Mouse (Mus musculus) R1 (cell line): ENCODE measurements around the gene Amn.

ENCODE experiments used
- DNase-seq: peaks from one replicate; pipeline ENCODE4 v3.0.0-alpha.2; 2018; ENCODE audit warnings: low read depth, low spot score

The Amn gene

GRCm38 (mm10) chr12:111270629-111271277 lies at the start of gene Amn:
Gene Amn (plus strand): TSS chr12:111271095.
- DNase-seq, result no peak

DNA sequence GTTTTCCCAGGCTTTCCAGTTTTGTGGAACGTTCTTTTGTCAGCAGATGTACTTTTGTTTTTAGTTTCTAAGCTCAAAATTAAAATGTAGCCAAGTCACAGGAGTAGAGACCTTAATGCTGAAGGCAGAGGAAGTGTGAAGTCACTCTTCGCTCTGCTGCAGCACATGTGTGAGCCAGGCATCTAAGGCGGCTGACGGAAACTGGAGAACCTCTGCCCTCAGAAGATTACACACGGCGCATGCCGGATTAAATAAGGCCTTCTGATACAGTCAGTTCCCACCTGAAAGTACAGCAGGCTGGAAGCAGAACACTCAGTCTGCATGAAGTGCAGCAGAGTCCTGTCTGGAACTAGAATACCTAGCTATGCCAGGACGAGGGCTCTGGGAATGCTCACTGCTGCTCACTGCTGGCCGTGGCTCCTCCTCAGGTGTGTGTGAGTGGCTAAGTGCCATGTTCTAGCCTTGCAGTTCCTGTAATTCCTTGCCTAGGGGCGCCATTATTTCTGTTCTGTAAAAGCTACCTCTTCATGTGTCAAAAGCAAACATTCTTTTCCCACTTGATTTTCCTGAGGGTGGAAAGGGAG lies 45.6 kb upstream of the Amn start:
- no peak for DNase-seq

DNA sequence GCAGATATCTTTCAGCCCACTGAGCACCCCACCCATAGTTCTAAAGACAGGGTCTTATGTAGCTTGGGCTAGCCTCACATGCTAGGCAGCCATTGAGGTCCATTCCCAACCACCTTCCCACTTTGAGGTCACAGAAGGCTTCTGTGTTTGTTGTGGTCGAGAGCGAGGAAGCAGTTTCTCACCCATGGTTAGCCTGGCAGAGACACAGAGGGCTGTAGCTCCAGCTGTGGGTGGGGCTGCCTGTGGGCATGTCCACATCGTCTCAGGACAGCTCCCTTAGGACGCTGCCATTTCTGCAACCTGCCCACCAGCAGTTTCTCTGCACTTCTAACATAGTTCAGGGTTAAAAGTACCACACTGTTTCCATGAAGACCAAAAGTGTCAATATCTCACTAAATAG lies 43.5 kb upstream of the Amn start:
- DNase-seq, result no peak

DNA sequence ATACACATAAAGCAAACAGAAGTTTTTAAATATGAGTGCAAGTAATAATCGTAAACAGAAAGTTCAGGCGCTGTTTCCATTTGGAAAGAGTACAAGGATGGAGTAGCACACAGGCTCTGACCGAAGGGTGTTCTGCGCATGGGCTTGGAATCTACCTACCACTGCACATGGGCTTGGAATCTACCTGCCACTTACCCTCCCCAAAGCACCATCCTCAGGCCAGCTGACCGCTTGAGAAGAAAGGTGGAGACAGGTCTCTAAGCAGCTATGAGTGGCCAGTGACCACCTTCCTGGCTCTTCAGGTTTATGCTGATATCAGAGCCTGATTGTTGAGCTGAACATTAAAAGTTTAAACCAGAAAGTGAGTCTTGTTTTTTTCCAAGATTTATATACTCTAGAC lies 42.4 kb upstream of the Amn start:
- no peak for DNase-seq

GRCm38 (mm10) chr12:111230793-111231192 lies 40.1 kb upstream of the Amn start:
- DNase-seq, result no peak

- DNase-seq, result peak; percentile 27
Observed at GRCm38 (mm10) chr12:111233798-111234197, 37.1 kb upstream of the Amn start.

GRCm38 (mm10) chr12:111234383-111234782 lies 36.5 kb upstream of the Amn start:
- DNase-seq, result peak; percentile 64

- DNase-seq, result peak; percentile 74
Observed at GRCm38 (mm10) chr12:111235631-111236030, 35.3 kb upstream of the Amn start.

GRCm38 (mm10) chr12:111237611-111238188 lies 33.2 kb upstream of the Amn start:
- no peak for DNase-seq

DNA sequence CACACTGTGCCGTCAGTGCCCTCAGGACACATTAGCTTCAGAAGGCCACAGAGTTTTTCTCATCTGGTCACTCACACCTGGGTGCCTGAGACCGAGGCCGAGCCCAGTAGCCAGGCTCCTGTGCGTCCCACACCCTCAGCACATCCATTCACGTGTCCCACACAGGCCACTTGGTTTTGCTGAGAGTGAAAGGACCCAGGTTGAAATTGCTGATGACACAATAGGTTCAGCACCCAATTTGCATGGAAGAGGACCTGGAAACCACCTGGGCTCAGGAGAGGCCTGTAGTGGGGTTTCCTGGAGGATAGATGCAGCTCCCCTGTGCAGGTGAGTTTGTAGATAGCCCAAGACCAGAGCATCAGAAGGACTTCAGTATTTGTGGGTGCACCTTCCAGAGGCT lies 32.5 kb upstream of the Amn start:
- no peak for DNase-seq

- no peak for DNase-seq
Observed at GRCm38 (mm10) chr12:111238778-111239177, 32.1 kb upstream of the Amn start.

GRCm38 (mm10) chr12:111239930-111240329 lies 31.0 kb upstream of the Amn start:
- DNase-seq, result no peak

GRCm38 (mm10) chr12:111241916-111242315 lies 29.0 kb upstream of the Amn start:
- no peak for DNase-seq

GRCm38 (mm10) chr12:111242346-111242745 lies 28.5 kb upstream of the Amn start:
- no peak for DNase-seq

DNA sequence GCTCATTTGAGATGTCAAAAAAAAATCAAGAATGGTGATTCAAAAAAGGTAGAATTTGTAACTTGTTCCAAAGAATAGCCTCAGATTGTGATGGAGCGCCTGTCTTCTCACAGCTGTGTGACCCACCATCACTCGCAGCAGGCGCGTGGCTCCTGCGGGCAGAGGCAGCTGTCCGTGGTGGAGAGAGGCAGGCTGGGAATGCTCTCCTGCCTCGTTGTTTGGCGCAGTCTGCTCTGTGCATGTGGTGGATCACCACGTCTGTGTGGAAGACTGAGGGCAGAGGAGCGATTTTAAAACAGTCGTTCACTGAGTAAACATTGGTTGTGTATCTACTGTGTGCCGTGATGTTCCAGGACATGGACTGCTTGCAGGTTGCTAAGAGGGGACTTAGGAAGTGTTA lies 27.2 kb upstream of the Amn start:
- DNase-seq, result no peak

DNA sequence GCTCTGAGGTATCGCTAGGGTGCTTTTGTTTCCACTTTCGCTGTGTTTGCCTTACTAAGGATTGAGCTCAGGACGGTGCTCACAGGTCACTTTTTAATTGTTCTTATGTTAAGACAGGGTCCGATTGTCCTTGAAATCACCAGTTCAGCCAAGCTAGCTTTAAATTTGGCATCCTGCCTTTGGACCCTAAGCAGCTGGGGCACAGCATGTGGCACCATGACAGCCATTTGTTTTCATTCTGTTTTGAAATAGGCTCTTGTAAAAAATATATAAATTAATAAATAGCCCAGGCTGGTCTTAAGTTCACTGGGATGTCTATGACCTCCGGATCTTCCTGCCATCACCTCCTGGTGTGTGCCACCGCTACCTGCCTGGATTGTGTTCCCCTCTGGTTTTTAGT lies 25.8 kb upstream of the Amn start:
- DNase-seq, result no peak

DNA sequence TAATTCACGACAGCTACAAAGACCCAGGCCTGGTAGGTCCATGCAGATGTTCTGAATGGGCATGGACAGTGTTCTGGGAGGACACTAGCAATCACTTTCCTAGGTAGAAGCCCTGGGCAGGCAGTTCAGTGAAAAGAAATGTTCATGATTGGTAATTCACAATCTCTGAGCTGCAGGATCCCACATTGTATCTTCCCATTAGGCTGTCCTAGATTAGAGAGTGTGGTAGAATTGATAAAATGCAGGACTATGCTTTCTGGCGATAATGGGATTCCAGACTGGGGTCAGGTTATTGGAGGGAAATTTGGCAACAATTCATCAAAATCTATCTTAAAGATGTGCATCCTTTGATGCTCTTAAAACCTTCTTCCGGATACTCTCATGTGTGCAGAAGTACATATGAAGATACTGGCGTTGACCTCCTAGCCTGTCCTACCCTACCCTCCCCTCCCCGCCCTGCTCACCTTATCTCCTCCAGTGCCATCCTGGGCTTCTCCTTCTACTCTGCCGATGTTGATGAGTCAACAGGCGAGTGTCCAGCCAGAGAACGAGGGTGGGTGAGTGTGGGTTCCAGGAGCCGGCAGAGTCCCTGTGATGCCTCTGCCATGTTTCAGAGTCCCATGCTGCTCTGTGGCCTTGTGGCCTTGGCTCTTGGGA lies 24.0 kb upstream of the Amn start:
- no peak for DNase-seq

GRCm38 (mm10) chr12:111249095-111249494 lies 21.8 kb upstream of the Amn start:
- DNase-seq, result no peak

- no peak for DNase-seq
Observed at GRCm38 (mm10) chr12:111250116-111250515, 20.8 kb upstream of the Amn start.

DNA sequence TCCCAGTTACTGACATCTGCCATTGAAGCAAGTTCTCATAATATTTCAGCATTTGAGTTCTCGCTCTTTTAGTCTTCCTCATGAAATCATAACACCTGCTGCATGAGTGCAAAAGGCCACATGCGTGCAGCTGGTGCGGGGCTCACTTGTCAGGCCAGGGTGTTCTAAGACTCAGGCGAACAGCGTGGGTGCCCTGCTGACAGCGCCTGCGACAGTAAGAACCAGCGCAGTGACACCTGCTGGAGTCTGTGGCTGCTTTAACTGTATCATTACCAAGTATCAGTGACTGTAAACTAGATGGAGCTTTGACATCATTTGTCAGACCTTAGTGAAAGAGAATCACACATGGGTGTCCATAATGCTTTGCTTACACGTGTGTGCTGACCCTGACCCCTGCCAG lies 19.7 kb upstream of the Amn start:
- DNase-seq, result no peak

DNA sequence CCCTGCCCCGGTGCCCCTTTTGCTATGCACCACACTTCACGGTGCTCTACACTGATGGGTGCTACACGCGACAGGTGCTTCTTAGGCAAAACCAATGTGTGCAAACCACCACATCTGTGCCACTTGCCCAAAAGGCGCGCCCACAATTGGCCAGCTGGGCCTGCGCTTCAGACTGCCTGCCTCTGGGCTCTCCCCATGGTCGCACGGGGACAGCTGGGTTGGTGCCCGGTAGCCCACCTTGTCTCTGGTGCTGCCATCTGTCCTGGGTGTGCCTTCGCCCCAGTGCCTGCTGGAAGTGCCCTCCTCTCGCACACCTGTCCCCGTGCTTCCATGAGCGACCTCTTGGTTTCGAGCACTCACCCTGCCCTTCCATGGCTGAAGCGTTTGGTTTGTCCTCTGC lies 7.2 kb upstream of the Amn start:
- DNase-seq, result no peak

DNA sequence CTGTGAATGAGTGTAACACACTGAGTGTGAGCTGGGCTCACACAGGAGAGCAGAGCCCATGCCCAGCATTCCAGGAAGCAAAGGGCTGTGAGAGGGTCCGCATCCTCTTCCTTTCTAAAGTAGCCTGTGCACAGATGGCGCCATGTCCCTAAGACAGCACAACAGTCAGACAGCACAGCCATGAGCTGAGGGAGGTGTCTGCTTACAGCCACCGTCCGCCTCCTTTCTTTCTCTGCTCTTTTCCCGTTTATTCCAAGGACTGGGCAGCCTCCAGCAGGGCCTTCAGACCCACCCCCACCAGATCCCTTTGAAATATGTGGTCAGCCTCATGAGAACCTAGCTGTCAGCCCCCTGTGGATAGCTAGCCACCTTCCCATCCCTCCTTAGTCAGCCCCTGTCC lies 5.7 kb upstream of the Amn start:
- no peak for DNase-seq

GRCm38 (mm10) chr12:111266592-111266991 lies 4.3 kb upstream of the Amn start:
- DNase-seq, result no peak
